Mouse (Mus musculus) embryonic facial prominence, embryonic 12.5 days (tissue): Measurements from ENCODE around the gene Tada2b. TPM values are rescaled to one million over a fixed set of nuclear protein-coding genes. Genes with fewer than 3 reads are reported as not detected.
A peak's percentile ranks its signal among the peaks of the same experiment; 100 is the strongest.

ENCODE experiments used
- ATAC-seq: fragments of 200-750 bp; cut with Nextera tagmentation; 2 replicates; pipeline ENCODE4 v1.8.0; 2017; ENCODE audit not compliant: insufficient number of reproducible peaks, insufficient read depth, low FRiP score, low TSS enrichment
- H3K27ac ChIP-seq: fragments of 300-500 bp; sonication (generic); 2 replicates; pipeline ENCODE4 v1.5.1; 2016; ENCODE audit warnings: mild to moderate bottlenecking
- H3K27me3 ChIP-seq: fragments of 300-500 bp; sonication (generic); 2 replicates; pipeline ENCODE4 v1.6.1; 2016; ENCODE audit warnings: mild to moderate bottlenecking, moderate library complexity
- H3K36me3 ChIP-seq: fragments of 300-500 bp; sonication (generic); 2 replicates; pipeline ENCODE4 v1.6.1; 2016; ENCODE audit warnings: mild to moderate bottlenecking
- H3K4me1 ChIP-seq: fragments of 300-500 bp; sonication (generic); 2 replicates; pipeline ENCODE4 v1.6.1; 2016
- H3K4me2 ChIP-seq: fragments of 300-500 bp; sonication (generic); replicated peaks from 2 replicates; pipeline ENCODE4 v1.6.1; 2016; ENCODE audit warnings: mild to moderate bottlenecking, moderate library complexity
- H3K4me3 ChIP-seq: fragments of 300-500 bp; sonication (generic); 2 replicates; pipeline ENCODE4 v1.5.1; 2016; ENCODE audit warnings: mild to moderate bottlenecking
- H3K9ac ChIP-seq: fragments of 300-500 bp; sonication (generic); 2 replicates; pipeline ENCODE4 v1.6.1; 2016; ENCODE audit warnings: mild to moderate bottlenecking, moderate library complexity
- H3K9me3 ChIP-seq: fragments of 300-500 bp; sonication (generic); 2 replicates; pipeline ENCODE4 v1.6.1; 2016; ENCODE audit warnings: mild to moderate bottlenecking, moderate library complexity
- WGBS: fragments of 180-500 bp; shearing (Covaris S2); methylation state at CpG from one replicate; pipeline ENCODE4 v1.1.7; 2016; 5-methylcytosine and 5-hydroxymethylcytosine counted together
- polyA plus RNA-seq: library from polyadenylated mRNA; unstranded; fragments of >200 nt; fragmentation: Nextera tagmentation; extraction: Ambion mirVana; gene quantifications from 2 replicates; pipeline ENCODE4 v1.2.1, GENCODE M21; 2016

Tada2b gene
- polyA plus RNA-seq, 1 experiment from 2014 or later, result 2.3 TPM

GRCm38 (mm10) chr5:36478540-36479420 lies 5.3 kb downstream of the Tada2b start:
- no peak overlapping the region for H3K9ac ChIP-seq
- no peaks in the 10 kb centered on the region for H3K9me3 ChIP-seq
- H3K4me1 ChIP-seq, result peaks cover 17% of the 10 kb centered on the region
- H3K27me3 ChIP-seq, result no peaks in the 10 kb centered on the region
- WGBS, result 89% methylated on average over 6 of the region's 6 CpGs
- H3K27ac ChIP-seq, result no peak overlapping the region
- H3K4me3 ChIP-seq, result no peak overlapping the region
- ATAC-seq, result no peak
- peaks cover 4% of the 10 kb centered on the region; the same call in 1 of the 2 replicates for H3K36me3 ChIP-seq
- H3K4me2 ChIP-seq, result no peak overlapping the region

- ATAC-seq, result no peak
- Histone ChIP-seq H3K4me2 (no peak overlapping the region), H3K27me3 (no peaks in the 10 kb centered on the region), H3K36me3 (peaks cover 14% of the 10 kb centered on the region), H3K9ac (no peak overlapping the region), H3K27ac (no peak overlapping the region), H3K4me1 (peaks cover 7% of the 10 kb centered on the region), H3K9me3 (no peaks in the 10 kb centered on the region), H3K4me3 (no peak overlapping the region)
- WGBS, result 87% methylated on average over 3 of the region's 3 CpGs
Measured at GRCm38 (mm10) chr5:36477486-36477885, 6.6 kb downstream of the Tada2b start.

- Histone ChIP-seq H3K4me2 (no peak overlapping the region), H3K27me3 (no peaks in the 10 kb centered on the region), H3K4me1 (no peaks in the 10 kb centered on the region), H3K36me3 (peaks cover 44% of the 10 kb centered on the region), H3K9ac (no peak overlapping the region), H3K9me3 (no peaks in the 10 kb centered on the region), H3K4me3 (no peak overlapping the region), H3K27ac (no peak overlapping the region)
- ATAC-seq, result no peak
- 89% methylated on average over 5 of the region's 5 CpGs for WGBS
Measured at GRCm38 (mm10) chr5:36474283-36474682, 9.8 kb downstream of the Tada2b start.

- Histone ChIP-seq H3K9me3 (no peaks in the 10 kb centered on the region), H3K9ac (no peak overlapping the region), H3K27me3 (no peaks in the 10 kb centered on the region), H3K36me3 (peaks cover 44% of the 10 kb centered on the region), H3K4me1 (no peaks in the 10 kb centered on the region), H3K4me2 (no peak overlapping the region), H3K4me3 (no peak overlapping the region), H3K27ac (no peak overlapping the region)
- ATAC-seq, result no peak
- 90% methylated on average over 4 of the region's 4 CpGs for WGBS
Measured at GRCm38 (mm10) chr5:36472876-36473655, 11.0 kb downstream of the Tada2b start.

GRCm38 (mm10) chr5:36471206-36471605 lies 12.9 kb downstream of the Tada2b start:
- Histone ChIP-seq H3K4me1 (peaks cover 3% of the 10 kb centered on the region), H3K9ac (no peak overlapping the region), H3K27me3 (no peaks in the 10 kb centered on the region), H3K4me3 (no peak overlapping the region), H3K36me3 (peaks cover 44% of the 10 kb centered on the region), H3K9me3 (no peaks in the 10 kb centered on the region), H3K27ac (no peak overlapping the region), H3K4me2 (no peak overlapping the region)
- 91% methylated on average over 8 of the region's 8 CpGs for WGBS
- no peak for ATAC-seq

GRCm38 (mm10) chr5:36465889-36466288 lies 18.2 kb downstream of the Tada2b start:
- peaks cover 14% of the 10 kb centered on the region for H3K36me3 ChIP-seq
- H3K4me1 ChIP-seq, result peaks cover 17% of the 10 kb centered on the region
- H3K9ac ChIP-seq, result peak overlapping the region; percentile 86
- no peak overlapping the region for H3K27ac ChIP-seq
- peak overlapping the region; percentile 98 for H3K4me2 ChIP-seq
- no peak for ATAC-seq
- H3K9me3 ChIP-seq, result no peaks in the 10 kb centered on the region
- H3K27me3 ChIP-seq, result no peaks in the 10 kb centered on the region
- peak overlapping the region; percentile 99 for H3K4me3 ChIP-seq
- 28% methylated on average over 8 of the region's 8 CpGs for WGBS

GRCm38 (mm10) chr5:36464709-36465661 lies 19.1 kb downstream of the Tada2b start, which contains the start of gene Grpel1:
TSS of gene Grpel1 (plus strand) at chr5:36464998.
- peak within 1 kb of the TSS; percentile 98 for H3K4me2 ChIP-seq
- peaks cover 7% of the 10 kb centered on the region; the same call in 1 of the 2 replicates for H3K36me3 ChIP-seq
- no peaks in the 10 kb centered on the region for H3K9me3 ChIP-seq
- ATAC-seq, result peak; percentile 91
- peak within 1 kb of the TSS; percentile 99 for H3K4me3 ChIP-seq
- H3K4me1 ChIP-seq, result peaks cover 17% of the 10 kb centered on the region
- 0 out of 2 replicates have a peak within 1 kb of the TSS, but pooled peaks have one; percentile 19 for H3K27ac ChIP-seq
- WGBS, result 1% methylated on average over 68 of the region's 68 CpGs
- peak within 1 kb of the TSS; percentile 86 for H3K9ac ChIP-seq
- H3K27me3 ChIP-seq, result no peaks in the 10 kb centered on the region

GRCm38 (mm10) chr5:36463391-36463790 lies 20.7 kb downstream of the Tada2b start:
- Histone ChIP-seq H3K4me3 (no peak overlapping the region), H3K9me3 (no peaks in the 10 kb centered on the region), H3K27me3 (no peaks in the 10 kb centered on the region), H3K27ac (no peak overlapping the region), H3K9ac (no peak overlapping the region), H3K36me3 (no peaks in the 10 kb centered on the region), H3K4me2 (no peak overlapping the region), H3K4me1 (peaks cover 17% of the 10 kb centered on the region)
- no peak for ATAC-seq
- WGBS, result 38% methylated on average over 5 of the region's 5 CpGs

GRCm38 (mm10) chr5:36462810-36463209 lies 21.3 kb downstream of the Tada2b start:
- Histone ChIP-seq H3K27ac (no peak overlapping the region), H3K9me3 (no peaks in the 10 kb centered on the region), H3K36me3 (no peaks in the 10 kb centered on the region), H3K9ac (no peak overlapping the region), H3K4me2 (no peak overlapping the region), H3K4me3 (no peak overlapping the region), H3K27me3 (no peaks in the 10 kb centered on the region), H3K4me1 (peaks cover 17% of the 10 kb centered on the region)
- ATAC-seq, result no peak
- WGBS, result 24% methylated on average over 7 of the region's 7 CpGs

- H3K9me3 ChIP-seq, result no peaks in the 10 kb centered on the region
- H3K27me3 ChIP-seq, result no peaks in the 10 kb centered on the region
- WGBS, result 55% methylated on average over 2 of the region's 2 CpGs
- no peaks in the 10 kb centered on the region for H3K36me3 ChIP-seq
- ATAC-seq, result no peak
- H3K27ac ChIP-seq, result no peak overlapping the region
- H3K4me1 ChIP-seq, result peaks cover 14% of the 10 kb centered on the region
- H3K4me3 ChIP-seq, result no peak overlapping the region
- H3K9ac ChIP-seq, result no peak overlapping the region
- no peak overlapping the region for H3K4me2 ChIP-seq
Measured at GRCm38 (mm10) chr5:36461231-36461630, 22.9 kb downstream of the Tada2b start.

GRCm38 (mm10) chr5:36460712-36461111 lies 23.4 kb downstream of the Tada2b start:
- Histone ChIP-seq H3K9ac (no peak overlapping the region), H3K9me3 (no peaks in the 10 kb centered on the region), H3K4me2 (no peak overlapping the region), H3K4me1 (peaks cover 9% of the 10 kb centered on the region), H3K36me3 (no peaks in the 10 kb centered on the region), H3K27ac (no peak overlapping the region), H3K27me3 (no peaks in the 10 kb centered on the region), H3K4me3 (no peak overlapping the region)
- 75% methylated on average over 2 of the region's 2 CpGs for WGBS
- no peak for ATAC-seq
